12 mouse cellular contexts compared by ENCODE assay signal in the genomic region with DNA sequence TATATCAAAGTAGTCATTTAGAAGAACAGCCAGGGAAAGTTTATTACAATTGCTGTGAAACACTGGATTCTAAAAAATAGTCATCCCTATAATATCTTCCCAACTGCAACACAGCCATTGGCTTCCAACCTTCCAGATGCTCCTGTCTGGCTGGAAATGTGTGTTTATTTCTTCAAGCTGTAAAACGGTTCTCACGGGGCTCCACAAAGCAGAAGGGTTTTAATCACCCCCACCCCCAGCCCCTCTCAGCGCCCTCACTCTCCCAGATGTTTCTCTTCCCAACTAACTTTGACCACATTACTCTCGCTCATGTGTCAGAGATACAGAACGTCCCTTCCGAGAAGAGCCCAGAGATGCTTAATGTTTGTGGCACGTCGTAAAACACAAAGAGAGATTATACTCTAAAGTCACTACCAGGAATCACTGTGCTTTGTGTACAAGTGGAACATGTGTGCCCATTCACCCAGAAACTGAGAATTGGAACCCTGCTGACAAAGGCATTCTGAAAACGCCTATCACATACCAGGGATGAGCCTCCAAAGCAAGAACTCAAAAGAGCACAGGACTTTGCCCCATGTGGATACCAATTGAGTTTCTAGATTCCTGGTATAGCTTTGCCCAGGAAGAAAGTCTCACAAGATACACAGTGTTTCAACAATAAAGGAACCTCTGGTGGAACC. TPM values are rescaled to one million over a fixed set of nuclear protein-coding genes. Genes with fewer than 3 reads are reported as not detected.
DNase-seq lines count a peak whose midpoint lies in the region; ATAC-seq and TF ChIP-seq lines count a peak whose summit lies in the region.
"Had no signal": no experiment of that assay in that cellular context is flagged by ENCODE, and none has a peak within 500 bp of the region (broad histone marks: within the 10 kb centered on the region; RNA-seq: fewer than 3 reads in every experiment).

No protein-coding gene starts in this region.

- H3K9ac ChIP-seq in lung, embryonic 14.5 days = no peak overlapping the region
- no peak overlapping the region for H3K9ac ChIP-seq in heart, embryonic 13.5 days
- no peak overlapping the region for H3K9ac ChIP-seq in kidney, embryonic 14.5 days (ENCODE audit: low read depth, low read length)
- no peak overlapping the region for H3K9ac ChIP-seq in lung, postnatal 0 days (replicated peaks; ENCODE audit: low read depth)
- H3K9ac ChIP-seq: hindbrain, embryonic 15.5 days had no signal

- no peak overlapping the region for H3K4me2 ChIP-seq in lung, embryonic 14.5 days
- H3K4me2 ChIP-seq in heart, embryonic 13.5 days = no peak overlapping the region
- H3K4me2 ChIP-seq in kidney, embryonic 14.5 days (replicated peaks; ENCODE audit: low read depth, low read length) = no peak overlapping the region
- H3K4me2 ChIP-seq in lung, postnatal 0 days (replicated peaks; ENCODE audit: low read depth, low read length) = no peak overlapping the region
- H3K4me2 ChIP-seq: hindbrain, embryonic 15.5 days had no signal

- no peaks in the 10 kb centered on the region for H3K9me3 ChIP-seq in lung, embryonic 14.5 days (ENCODE audit: low read depth, low read length)
- no peaks in the 10 kb centered on the region for H3K9me3 ChIP-seq in heart, embryonic 13.5 days
- no peaks in the 10 kb centered on the region for H3K9me3 ChIP-seq in kidney, embryonic 14.5 days (ENCODE audit: control insufficient read depth, low read length)
- no peaks in the 10 kb centered on the region for H3K9me3 ChIP-seq in lung, postnatal 0 days (ENCODE audit: low read length)
- H3K9me3 ChIP-seq: hindbrain, embryonic 15.5 days had no signal

- H3K4me3 ChIP-seq in lung, embryonic 14.5 days (ENCODE audit: low read depth, low read length) = no peak overlapping the region
- no peak overlapping the region for H3K4me3 ChIP-seq in heart, embryonic 13.5 days
- no peak overlapping the region for H3K4me3 ChIP-seq in kidney, embryonic 14.5 days (ENCODE audit: low read length)
- no peak overlapping the region for H3K4me3 ChIP-seq in lung, postnatal 0 days (ENCODE audit: low read depth, low read length)
- H3K4me3 ChIP-seq: heart, adult 2 months; hindbrain, embryonic 15.5 days had no signal

- WGBS in lung, embryonic 14.5 days = 28% methylated on average over 9 of the region's 9 CpGs
- 59% methylated on average over 9 of the region's 9 CpGs for WGBS in heart, embryonic 13.5 days
- 34% methylated on average over 9 of the region's 9 CpGs for WGBS in kidney, embryonic 14.5 days
- 51% methylated on average over 9 of the region's 9 CpGs for WGBS in lung, postnatal 0 days

- peaks cover 12% of the 10 kb centered on the region; the same call in 1 of the 2 replicates for H3K36me3 ChIP-seq in lung, embryonic 14.5 days (ENCODE audit: insufficient read depth)
- peaks cover 42% of the 10 kb centered on the region for H3K36me3 ChIP-seq in heart, embryonic 13.5 days
- no peaks in the 10 kb centered on the region for H3K36me3 ChIP-seq in kidney, embryonic 14.5 days (ENCODE audit: control insufficient read depth, insufficient read depth, low read length)
- H3K36me3 ChIP-seq in lung, postnatal 0 days (ENCODE audit: insufficient read depth, low read length) = no peaks in the 10 kb centered on the region
- H3K36me3 ChIP-seq: hindbrain, embryonic 15.5 days had no signal

- peaks cover 5% of the 10 kb centered on the region; the same call in 1 of the 2 replicates for H3K4me1 ChIP-seq in lung, embryonic 14.5 days (ENCODE audit: insufficient read depth)
- H3K4me1 ChIP-seq in heart, embryonic 13.5 days = peaks cover 49% of the 10 kb centered on the region
- no peaks in the 10 kb centered on the region for H3K4me1 ChIP-seq in kidney, embryonic 14.5 days (ENCODE audit: control insufficient read depth, insufficient read depth, low read length)
- no peaks in the 10 kb centered on the region for H3K4me1 ChIP-seq in lung, postnatal 0 days (ENCODE audit: insufficient read depth, low read depth, low read length)
- H3K4me1 ChIP-seq: hindbrain, embryonic 15.5 days had no signal

- peak overlapping the region; percentile 70 for H3K27ac ChIP-seq in lung, embryonic 14.5 days (ENCODE audit: low read depth)
- H3K27ac ChIP-seq in heart, embryonic 13.5 days (replicated peaks) = peak overlapping the region; percentile 50; the same call in 1 of the 2 replicates
- H3K27ac ChIP-seq in kidney, embryonic 14.5 days (ENCODE audit: low read depth, low read length) = no peak overlapping the region
- H3K27ac ChIP-seq in lung, postnatal 0 days (ENCODE audit: low read length) = no peak overlapping the region
- H3K27ac ChIP-seq: heart, adult 2 months; hindbrain, embryonic 15.5 days had no signal

- no peak for TF ChIP-seq CTCF in lung, embryonic 14.5 days (IDR thresholded peaks at IDR 0.05; ENCODE audit: low read depth)
- no peak for TF ChIP-seq CTCF in lung, postnatal 0 days (IDR thresholded peaks at IDR 0.05)

- peak; percentile 76 for ATAC-seq in lung, embryonic 14.5 days (ENCODE audit: insufficient read depth)
- ATAC-seq in heart, embryonic 13.5 days (ENCODE audit: extremely low read depth, insufficient number of reproducible peaks, low FRiP score, low TSS enrichment) = no peak
- 0 out of 2 replicates have a peak, but pooled peaks have one; percentile 16 for ATAC-seq in kidney, embryonic 14.5 days (ENCODE audit: low FRiP score, low TSS enrichment)
- ATAC-seq in lung, postnatal 0 days = peak; percentile 81

- no peaks in the 10 kb centered on the region for H3K27me3 ChIP-seq in lung, embryonic 14.5 days (ENCODE audit: insufficient read depth, low read length)
- H3K27me3 ChIP-seq in heart, embryonic 13.5 days (replicated peaks) = no peaks in the 10 kb centered on the region
- no peaks in the 10 kb centered on the region for H3K27me3 ChIP-seq in kidney, embryonic 14.5 days (ENCODE audit: control insufficient read depth, insufficient read depth, low read length)
- no peaks in the 10 kb centered on the region for H3K27me3 ChIP-seq in lung, postnatal 0 days (replicated peaks; ENCODE audit: insufficient read depth, low read length)
- H3K27me3 ChIP-seq: hindbrain, embryonic 15.5 days had no signal

- DNase-seq in lung, embryonic 14.5 days = peak; percentile 84
- DNase-seq in lung, postnatal 36 days = no peak
- peak; percentile 82 for DNase-seq in lung, postnatal 0 days (ENCODE audit: low spot score)
- DNase-seq in c-Kit-positive CD71-positive TER-119-positive erythroid progenitor cells, embryonic 14.5 days (ENCODE audit: low spot score) = no peak
- DNase-seq in left cerebral cortex, adult 9 months (ENCODE audit: low spot score in 2 of 2) = no peak
- no peak for DNase-seq in adrenal gland, postnatal 4 days (ENCODE audit: low spot score in 2 of 2)
- DNase-seq: cerebellum, adult 18-20 months; thymus, adult 2 months had no signal

- peak; percentile 87 for TF ChIP-seq EP300 in lung, postnatal 0 days (IDR thresholded peaks at IDR 0.05)

RNA-seq across cellular contexts. Expression of a gene that starts 32.5 kb away (rescaled TPM):
- polyA plus RNA-seq in lung, embryonic 14.5 days (2014; fragmentation: Nextera tagmentation; extraction: Ambion mirVana) = 86.6 and 87.0 TPM in 2 replicates
- 142 and 143 TPM in 2 replicates for polyA plus RNA-seq in heart, embryonic 13.5 days (2015; fragmentation: Nextera tagmentation; extraction: Ambion mirVana)
- 20.7 and 37.8 TPM in 2 replicates for polyA plus RNA-seq in kidney, embryonic 14.5 days (2014; fragmentation: Nextera tagmentation; extraction: Ambion mirVana)
- polyA plus RNA-seq in lung, postnatal 0 days (2015; fragmentation: Nextera tagmentation; extraction: Ambion mirVana) = 26.7 and 27.9 TPM in 2 replicates
- total RNA-seq in adrenal gland, postnatal 4 days (2021) = 10 to 100 TPM; 76.4 to 82.0 TPM

Comparison
In these comparisons a context has a peak if more than half of its experiments do, and no peak if none do; other contexts are left out.
1. DNase-seq: peak in lung, embryonic 14.5 days (single experiment) and lung, postnatal 0 days (single experiment); none in lung, postnatal 36 days (single experiment), c-Kit-positive CD71-positive TER-119-positive erythroid progenitor cells, embryonic 14.5 days (single experiment), left cerebral cortex, adult 9 months (0 of 2) and adrenal gland, postnatal 4 days (0 of 2).
2. H3K27ac ChIP-seq: peak in lung, embryonic 14.5 days (single experiment) and heart, embryonic 13.5 days (single experiment); none in kidney, embryonic 14.5 days (single experiment) and lung, postnatal 0 days (single experiment).